Mouse (Mus musculus) testis, adult 2 months (tissue): ENCODE measurements at regions not wholly inside any gene's neighbourhood (a gene's known extent, or its start where the extent isn't known, plus 50 kb on each side); places are given as distances from the start of the nearest gene placed in this dataset.

Source experiments
- CTCF ChIP-seq: fragments of 200-500 bp; IDR thresholded peaks from 2 replicates; pipeline ENCODE4 v1.5.1; 2012; ENCODE audit warnings: low read depth, mild to moderate bottlenecking, inconsistent platforms, low read length, moderate library complexity; ENCODE audit not compliant: control insufficient read depth, insufficient read depth, insufficient replicate concordance
- POLR2A ChIP-seq: fragments of 200-500 bp; IDR thresholded peaks from 2 replicates; pipeline ENCODE4 v1.6.1; 2012; ENCODE audit warnings: low read depth, mild to moderate bottlenecking, inconsistent platforms, low read length, moderate library complexity; ENCODE audit not compliant: control insufficient read depth

GRCm38 (mm10) chr19:26973773-26974548 lies 88.3 kb downstream of the Gm815 start:
- TF ChIP-seq CTCF (no peak), POLR2A (no peak)
